Mouse (Mus musculus): Measurements from ENCODE around the gene Zfp791. TPM values are rescaled to one million over a fixed set of nuclear protein-coding genes. Genes with fewer than 3 reads are reported as not detected.
"Not testable (repeated sequence)": the region's sequence is repeated elsewhere in the genome, so short reads cannot be mapped to it uniquely, and the experiment has no call there.

Gene Zfp791
- polyA plus RNA-seq (2016; fragmentation: Nextera tagmentation; extraction: Ambion mirVana): 1.2 and 1.3 TPM in 2 replicates

GRCm38 (mm10) chr8:85122995-85123394 is at the start of gene Zfp791:
Zfp791 (minus strand) TSS chr8:85123095.
- Histone ChIP-seq H3K4me3 (no peak within 1 kb of the TSS), H3K4me1 (replicated peaks) (peaks cover 6% of the 10 kb centered on the region), H3K4me2 (no peak within 1 kb of the TSS), H3K27me3 (replicated peaks) (no peaks in the 10 kb centered on the region), H3K9me3 (replicated peaks) (no peaks in the 10 kb centered on the region), H3K36me3 (no peaks in the 10 kb centered on the region), H3K27ac (ENCODE audit: poor library complexity, severe bottlenecking) (no peak within 1 kb of the TSS), H3K9ac (no peak within 1 kb of the TSS)
- 70% methylated on average over 3 of the region's 3 CpGs for WGBS
- no peak for ATAC-seq (ENCODE audit: insufficient number of reproducible peaks, low FRiP score)

- H3K9me3 ChIP-seq (replicated peaks): no peaks in the 10 kb centered on the region; the same call in 1 of the 2 replicates
- no peaks in the 10 kb centered on the region for H3K27me3 ChIP-seq (replicated peaks)
- H3K4me1 ChIP-seq (replicated peaks): no peaks in the 10 kb centered on the region
- no peaks in the 10 kb centered on the region for H3K36me3 ChIP-seq
- H3K27ac ChIP-seq (ENCODE audit: poor library complexity, severe bottlenecking): no peak overlapping the region
- no peak for ATAC-seq (ENCODE audit: insufficient number of reproducible peaks, low FRiP score)
- WGBS: 25% methylated on average over 14 of the region's 14 CpGs
- H3K4me3 ChIP-seq: no peak overlapping the region
- H3K4me2 ChIP-seq: no peak overlapping the region
- no peak overlapping the region for H3K9ac ChIP-seq
These were observed 48.4 kb upstream of the Zfp791 start for GRCm38 (mm10) chr8:85171291-85171690.

- Histone ChIP-seq H3K27ac (ENCODE audit: poor library complexity, severe bottlenecking) (no peak within 1 kb of the TSS), H3K4me2 (no peak within 1 kb of the TSS), H3K9ac (no peak within 1 kb of the TSS), H3K4me1 (replicated peaks) (no peaks in the 10 kb centered on the region), H3K9me3 (replicated peaks) (peaks cover 44% of the 10 kb centered on the region), H3K4me3 (no peak within 1 kb of the TSS), H3K36me3 (no peaks in the 10 kb centered on the region), H3K27me3 (replicated peaks) (no peaks in the 10 kb centered on the region)
- ATAC-seq (ENCODE audit: insufficient number of reproducible peaks, low FRiP score): no peak
- 73% methylated on average over 3 of the region's 3 CpGs for WGBS
These were observed 28.7 kb upstream of the Zfp791 start, which contains the start of gene Cks1brt for GRCm38 (mm10) chr8:85151624-85152023. Cks1brt (plus strand) TSS chr8:85151924.

GRCm38 (mm10) chr8:85142516-85142915 is 19.6 kb upstream of the Zfp791 start:
- Histone ChIP-seq H3K36me3 (no peaks in the 10 kb centered on the region), H3K4me2 (no peak overlapping the region), H3K4me3 (no peak overlapping the region), H3K9ac (no peak overlapping the region), H3K27ac (ENCODE audit: poor library complexity, severe bottlenecking) (no peak overlapping the region), H3K27me3 (replicated peaks) (no peaks in the 10 kb centered on the region), H3K4me1 (replicated peaks) (no peaks in the 10 kb centered on the region), H3K9me3 (replicated peaks) (peaks cover 28% of the 10 kb centered on the region)
- no peak for ATAC-seq (ENCODE audit: insufficient number of reproducible peaks, low FRiP score)
- 83% methylated on average over 4 of the region's 4 CpGs for WGBS

GRCm38 (mm10) chr8:85135690-85136089 is 12.8 kb upstream of the Zfp791 start:
- H3K27me3 ChIP-seq (replicated peaks); ATAC-seq (ENCODE audit: insufficient number of reproducible peaks, low FRiP score); H3K9me3 ChIP-seq (replicated peaks); H3K36me3 ChIP-seq; H3K4me2 ChIP-seq; H3K27ac ChIP-seq (ENCODE audit: poor library complexity, severe bottlenecking); H3K9ac ChIP-seq; H3K4me3 ChIP-seq; H3K4me1 ChIP-seq (replicated peaks): not testable (repeated sequence)
- WGBS: 82% methylated on average over 2 of the region's 2 CpGs

- H3K27ac ChIP-seq (ENCODE audit: poor library complexity, severe bottlenecking): no peak overlapping the region
- peaks cover 4% of the 10 kb centered on the region; the same call in 1 of the 2 replicates for H3K27me3 ChIP-seq (replicated peaks)
- H3K4me2 ChIP-seq: no peak overlapping the region
- no peak for ATAC-seq (ENCODE audit: insufficient number of reproducible peaks, low FRiP score)
- no peak overlapping the region for H3K4me3 ChIP-seq
- no peak overlapping the region for H3K9ac ChIP-seq
- H3K9me3 ChIP-seq (replicated peaks): no peaks in the 10 kb centered on the region; the same call in 1 of the 2 replicates
- H3K36me3 ChIP-seq: no peaks in the 10 kb centered on the region
- WGBS: 88% methylated on average over 1 of the region's 1 CpGs
- H3K4me1 ChIP-seq (replicated peaks): no peaks in the 10 kb centered on the region
These were observed 9.4 kb upstream of the Zfp791 start for GRCm38 (mm10) chr8:85132335-85132734.

GRCm38 (mm10) chr8:85123691-85124090 is 796 bp upstream of the Zfp791 start:
- Histone ChIP-seq H3K4me3 (no peak overlapping the region), H3K9ac (no peak overlapping the region), H3K4me1 (replicated peaks) (peaks cover 4% of the 10 kb centered on the region), H3K9me3 (replicated peaks) (no peaks in the 10 kb centered on the region), H3K27me3 (replicated peaks) (no peaks in the 10 kb centered on the region), H3K36me3 (no peaks in the 10 kb centered on the region), H3K4me2 (no peak overlapping the region), H3K27ac (ENCODE audit: poor library complexity, severe bottlenecking) (no peak overlapping the region)
- no peak for ATAC-seq (ENCODE audit: insufficient number of reproducible peaks, low FRiP score)
- WGBS: 83% methylated on average over 8 of the region's 8 CpGs

GRCm38 (mm10) chr8:85120251-85120650 is 2.6 kb downstream of the Zfp791 start:
- H3K4me3 ChIP-seq; H3K36me3 ChIP-seq; H3K27ac ChIP-seq (ENCODE audit: poor library complexity, severe bottlenecking); H3K27me3 ChIP-seq (replicated peaks); H3K9ac ChIP-seq; ATAC-seq (ENCODE audit: insufficient number of reproducible peaks, low FRiP score); H3K4me1 ChIP-seq (replicated peaks); H3K4me2 ChIP-seq; H3K9me3 ChIP-seq (replicated peaks): not testable (repeated sequence)
- 78% methylated on average over 5 of the region's 5 CpGs for WGBS

- peak overlapping the region; percentile 77 for H3K4me3 ChIP-seq
These were observed 3.6 kb downstream of the Zfp791 start for GRCm38 (mm10) chr8:85119052-85119981.

GRCm38 (mm10) chr8:85116984-85117383 is 5.9 kb downstream of the Zfp791 start:
- Histone ChIP-seq H3K9me3 (replicated peaks) (no peaks in the 10 kb centered on the region), H3K9ac (no peak overlapping the region), H3K27me3 (replicated peaks) (no peaks in the 10 kb centered on the region), H3K4me3 (no peak overlapping the region), H3K27ac (ENCODE audit: poor library complexity, severe bottlenecking) (no peak overlapping the region), H3K4me1 (replicated peaks) (peaks cover 6% of the 10 kb centered on the region), H3K4me2 (no peak overlapping the region), H3K36me3 (peaks cover under 1% of the 10 kb centered on the region; the same call in 1 of the 2 replicates)
- 87% methylated on average over 7 of the region's 7 CpGs for WGBS
- no peak for ATAC-seq (ENCODE audit: insufficient number of reproducible peaks, low FRiP score)

More at GRCm38 (mm10) chr8:85119052-85119981, 3.6 kb downstream of the Zfp791 start:
- H3K9me3 ChIP-seq (replicated peaks): no peaks in the 10 kb centered on the region
- peak overlapping the region; percentile 81 for H3K4me2 ChIP-seq
- H3K36me3 ChIP-seq: no peaks in the 10 kb centered on the region
- no peaks in the 10 kb centered on the region for H3K27me3 ChIP-seq (replicated peaks)
- peak overlapping the region; percentile 78 for H3K9ac ChIP-seq
- H3K4me1 ChIP-seq (replicated peaks): peaks cover 6% of the 10 kb centered on the region
- WGBS: 6% methylated on average over 37 of the region's 37 CpGs
- peak; percentile 73 for ATAC-seq (ENCODE audit: insufficient number of reproducible peaks, low FRiP score)
- peak overlapping the region; percentile 40; the same call in 1 of the 2 replicates for H3K27ac ChIP-seq (ENCODE audit: poor library complexity, severe bottlenecking)

GRCm38 (mm10) chr8:85115501-85115900 is 7.4 kb downstream of the Zfp791 start:
- Histone ChIP-seq H3K4me2 (no peak overlapping the region), H3K9me3 (replicated peaks) (peaks cover 2% of the 10 kb centered on the region), H3K4me1 (replicated peaks) (peaks cover 6% of the 10 kb centered on the region), H3K4me3 (no peak overlapping the region), H3K27me3 (replicated peaks) (no peaks in the 10 kb centered on the region), H3K27ac (ENCODE audit: poor library complexity, severe bottlenecking) (no peak overlapping the region), H3K36me3 (peaks cover 13% of the 10 kb centered on the region), H3K9ac (no peak overlapping the region)
- 72% methylated on average over 4 of the region's 4 CpGs for WGBS
- no peak for ATAC-seq (ENCODE audit: insufficient number of reproducible peaks, low FRiP score)
